Mouse (Mus musculus): ENCODE measurements at regions not wholly inside any gene's neighbourhood (a gene's known extent, or its start where the extent isn't known, plus 50 kb on each side); places are given as distances from the start of the nearest gene placed in this dataset.

DNA sequence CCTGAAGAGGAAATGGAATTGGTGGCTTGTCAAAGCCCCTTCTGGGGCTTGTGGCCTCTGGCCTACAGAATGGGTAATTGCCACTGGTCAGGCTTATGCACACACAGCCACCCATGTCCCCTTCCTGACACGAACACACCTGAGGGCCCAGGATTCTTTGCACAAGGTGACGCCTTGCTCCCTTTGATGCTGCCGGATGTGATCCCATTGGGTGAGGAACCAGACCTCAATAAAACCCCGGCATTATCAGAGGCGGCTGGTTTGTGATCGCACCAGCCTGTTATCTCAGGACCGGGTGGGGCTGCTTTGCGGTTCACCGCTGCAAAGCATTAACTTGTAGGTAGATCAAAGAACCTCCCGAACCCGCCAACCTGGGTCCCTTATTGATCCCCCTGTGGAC, 270.5 kb downstream of the Sox9 start:
- TF ChIP-seq CTCF (IDR thresholded peaks at IDR 0.05; ENCODE audit: borderline replicate concordance, insufficient read depth, low read depth, low read length): no peak
- no peak for TF ChIP-seq POLR2A (IDR thresholded peaks at IDR 0.05; ENCODE audit: borderline replicate concordance, insufficient read depth, low read length)

All from cerebellum, adult 2 months (tissue).